ENCODE assay signal across 14 mouse cellular contexts in genomic region chr13:91916308-91916707, GRCm38 (mm10). TPM values are rescaled to one million over a fixed set of nuclear protein-coding genes. Genes with fewer than 3 reads are reported as not detected.
A peak's percentile ranks its signal among the peaks of the same experiment; 100 is the strongest.
DNase-seq lines count a peak whose midpoint lies in the region; ATAC-seq lines count a peak whose summit lies in the region.
"Had no signal": no experiment of that assay in that cellular context is flagged by ENCODE, and none has a peak within 500 bp of the region (broad histone marks: within the 10 kb centered on the region; RNA-seq: fewer than 3 reads in every experiment).

No protein-coding gene starts in this region.

- H3K4me1 ChIP-seq in embryonic facial prominence, embryonic 11.5 days (ENCODE audit: control insufficient read depth, insufficient read depth, low read length), result no peaks in the 10 kb centered on the region
- peaks cover 13% of the 10 kb centered on the region for H3K4me1 ChIP-seq in embryonic facial prominence, embryonic 10.5 days
- no peaks in the 10 kb centered on the region for H3K4me1 ChIP-seq in lung, embryonic 16.5 days (replicated peaks; ENCODE audit: control insufficient read depth, insufficient read depth, low read length)
- peaks cover 4% of the 10 kb centered on the region; the same call in 1 of the 2 replicates for H3K4me1 ChIP-seq in hindbrain, embryonic 16.5 days (ENCODE audit: control insufficient read depth, insufficient read depth, low read depth, low read length)
- no peaks in the 10 kb centered on the region for H3K4me1 ChIP-seq in stomach, embryonic 15.5 days
- H3K4me1 ChIP-seq: liver, embryonic 13.5 days had no signal

- H3K9me3 ChIP-seq in embryonic facial prominence, embryonic 11.5 days (replicated peaks; ENCODE audit: control insufficient read depth, low read length), result no peaks in the 10 kb centered on the region
- no peaks in the 10 kb centered on the region for H3K9me3 ChIP-seq in embryonic facial prominence, embryonic 10.5 days
- no peaks in the 10 kb centered on the region for H3K9me3 ChIP-seq in lung, embryonic 16.5 days (ENCODE audit: control insufficient read depth, low read length)
- H3K9me3 ChIP-seq in hindbrain, embryonic 16.5 days (ENCODE audit: control insufficient read depth, low read length), result no peaks in the 10 kb centered on the region
- no peaks in the 10 kb centered on the region for H3K9me3 ChIP-seq in stomach, embryonic 15.5 days
- H3K9me3 ChIP-seq: embryonic facial prominence, embryonic 12.5 days; liver, embryonic 13.5 days had no signal

- H3K4me2 ChIP-seq in embryonic facial prominence, embryonic 11.5 days (ENCODE audit: low read depth, low read length), result no peak overlapping the region
- no peak overlapping the region for H3K4me2 ChIP-seq in lung, embryonic 16.5 days (ENCODE audit: low read depth, low read length)
- peak overlapping the region; percentile 30 for H3K4me2 ChIP-seq in hindbrain, embryonic 16.5 days (ENCODE audit: low read length)
- H3K4me2 ChIP-seq in stomach, embryonic 15.5 days, result no peak overlapping the region
- H3K4me2 ChIP-seq: embryonic facial prominence, embryonic 12.5 days; liver, embryonic 13.5 days had no signal

- H3K9ac ChIP-seq in embryonic facial prominence, embryonic 11.5 days (replicated peaks; ENCODE audit: low read length), result no peak overlapping the region
- no peak overlapping the region for H3K9ac ChIP-seq in lung, embryonic 16.5 days (ENCODE audit: low read length)
- H3K9ac ChIP-seq in hindbrain, embryonic 16.5 days (ENCODE audit: low read depth, low read length), result no peak overlapping the region
- H3K9ac ChIP-seq in stomach, embryonic 15.5 days, result no peak overlapping the region
- H3K9ac ChIP-seq: embryonic facial prominence, embryonic 12.5 days; liver, embryonic 13.5 days had no signal

- no peaks in the 10 kb centered on the region for H3K36me3 ChIP-seq in embryonic facial prominence, embryonic 11.5 days (replicated peaks; ENCODE audit: control insufficient read depth, insufficient read depth, low read depth, low read length)
- no peaks in the 10 kb centered on the region for H3K36me3 ChIP-seq in embryonic facial prominence, embryonic 10.5 days (replicated peaks)
- H3K36me3 ChIP-seq in lung, embryonic 16.5 days (ENCODE audit: control insufficient read depth, insufficient read depth, low read length), result no peaks in the 10 kb centered on the region
- no peaks in the 10 kb centered on the region for H3K36me3 ChIP-seq in hindbrain, embryonic 16.5 days (ENCODE audit: control insufficient read depth, insufficient read depth, low read length)
- H3K36me3 ChIP-seq in stomach, embryonic 15.5 days, result no peaks in the 10 kb centered on the region
- H3K36me3 ChIP-seq: embryonic facial prominence, embryonic 12.5 days; liver, embryonic 13.5 days had no signal

- peak; percentile 20; the same call in 1 of the 2 replicates for ATAC-seq in embryonic facial prominence, embryonic 11.5 days (replicated peaks; ENCODE audit: insufficient number of reproducible peaks, low FRiP score, low TSS enrichment, low read depth)
- 0 out of 2 replicates have a peak, but pooled peaks have one; percentile 8 for ATAC-seq in lung, embryonic 16.5 days (ENCODE audit: low read depth)
- ATAC-seq in hindbrain, embryonic 16.5 days, result peak; percentile 53; the same call in 1 of the 2 replicates
- 0 out of 2 replicates have a peak, but pooled peaks have one; percentile 27 for ATAC-seq in stomach, embryonic 15.5 days (ENCODE audit: insufficient read depth, low FRiP score, low read depth)
- ATAC-seq in megakaryocyte, adult 5-6 weeks (ENCODE audit: poor library complexity, severe bottlenecking), result no peak
- ATAC-seq: inflammation-experienced regulatory T-cells, adult 6 months had no signal

- WGBS in embryonic facial prominence, embryonic 11.5 days, result 80% methylated on average over 5 of the region's 5 CpGs
- WGBS in embryonic facial prominence, embryonic 10.5 days, result 88% methylated on average over 5 of the region's 5 CpGs
- WGBS in lung, embryonic 16.5 days, result 77% methylated on average over 5 of the region's 5 CpGs
- 89% methylated on average over 5 of the region's 5 CpGs for WGBS in hindbrain, embryonic 16.5 days
- WGBS in stomach, embryonic 15.5 days, result 85% methylated on average over 5 of the region's 5 CpGs

- H3K27me3 ChIP-seq in embryonic facial prominence, embryonic 11.5 days (ENCODE audit: control insufficient read depth, insufficient read depth, low read length), result no peaks in the 10 kb centered on the region
- no peaks in the 10 kb centered on the region for H3K27me3 ChIP-seq in embryonic facial prominence, embryonic 10.5 days (replicated peaks; ENCODE audit: low read depth, poor library complexity, severe bottlenecking)
- H3K27me3 ChIP-seq in lung, embryonic 16.5 days (ENCODE audit: control insufficient read depth, insufficient read depth, low read depth, low read length), result no peaks in the 10 kb centered on the region
- no peaks in the 10 kb centered on the region for H3K27me3 ChIP-seq in hindbrain, embryonic 16.5 days (replicated peaks; ENCODE audit: control insufficient read depth, insufficient read depth, low read length)
- no peaks in the 10 kb centered on the region for H3K27me3 ChIP-seq in stomach, embryonic 15.5 days (replicated peaks)
- H3K27me3 ChIP-seq: embryonic facial prominence, embryonic 12.5 days; liver, embryonic 13.5 days had no signal

- no peak overlapping the region for H3K4me3 ChIP-seq in embryonic facial prominence, embryonic 11.5 days (ENCODE audit: low read depth, low read length)
- H3K4me3 ChIP-seq in embryonic facial prominence, embryonic 10.5 days, result no peak overlapping the region
- no peak overlapping the region for H3K4me3 ChIP-seq in lung, embryonic 16.5 days (ENCODE audit: low read length)
- no peak overlapping the region for H3K4me3 ChIP-seq in hindbrain, embryonic 16.5 days (ENCODE audit: low read length)
- no peak overlapping the region for H3K4me3 ChIP-seq in stomach, embryonic 15.5 days (replicated peaks)
- H3K4me3 ChIP-seq: embryonic facial prominence, embryonic 12.5 days; liver, embryonic 13.5 days had no signal

- H3K27ac ChIP-seq in embryonic facial prominence, embryonic 11.5 days (replicated peaks; ENCODE audit: low read depth, low read length), result no peak overlapping the region
- no peak overlapping the region for H3K27ac ChIP-seq in embryonic facial prominence, embryonic 10.5 days (replicated peaks)
- H3K27ac ChIP-seq in lung, embryonic 16.5 days (ENCODE audit: low read length), result no peak overlapping the region
- H3K27ac ChIP-seq in hindbrain, embryonic 16.5 days (ENCODE audit: low read depth, low read length), result no peak overlapping the region
- no peak overlapping the region for H3K27ac ChIP-seq in stomach, embryonic 15.5 days
- H3K27ac ChIP-seq: embryonic facial prominence, embryonic 12.5 days; liver, embryonic 13.5 days; macrophage had no signal

- no peak for DNase-seq in embryonic facial prominence, embryonic 11.5 days (ENCODE audit: low spot score)
- no peak for DNase-seq in embryonic facial prominence, embryonic 10.5 days (ENCODE audit: low spot score)
- DNase-seq in lung, postnatal 10 days, result no peak
- no peak for DNase-seq in right cerebral cortex, postnatal 25 days
- DNase-seq: cerebellum, adult 18-20 months; liver, embryonic 13.5 days had no signal

RNA-seq across cellular contexts. Expression of gene Ckmt2, which starts 39.6 kb away (rescaled TPM):
- polyA plus RNA-seq in embryonic facial prominence, embryonic 11.5 days (2014; fragmentation: Nextera tagmentation; extraction: Ambion mirVana), result not detected in 2 replicates
- polyA plus RNA-seq in embryonic facial prominence, embryonic 10.5 days (2016; fragmentation: Nextera tagmentation; extraction: Ambion mirVana), result not detected in 2 replicates
- polyA plus RNA-seq in lung, embryonic 16.5 days (2015; fragmentation: Nextera tagmentation; extraction: Ambion mirVana), result 1.8 and 5.7 TPM in 2 replicates
- 0.14 and 0.79 TPM in 2 replicates for polyA plus RNA-seq in hindbrain, embryonic 16.5 days (2015; fragmentation: Nextera tagmentation; extraction: Ambion mirVana)
- 0.54 TPM in 2 replicates for polyA plus RNA-seq in stomach, embryonic 15.5 days (2015; fragmentation: Nextera tagmentation; extraction: Ambion mirVana)
- not detected in 2 replicates for total RNA-seq in megakaryocyte, adult 5-6 weeks (2015)
- total RNA-seq in megakaryocyte, adult 5-6 weeks (2017), result not detected in 2 replicates
- polyA plus RNA-seq: embryonic facial prominence, embryonic 12.5 days; inflammation-experienced regulatory T-cells, adult 6 months; liver, embryonic 13.5 days; macrophage; stomach, embryonic 14.5 days had no signal
